Mouse (Mus musculus) G1E (cell line): ENCODE measurements at regions not wholly inside any gene's neighbourhood (a gene's known extent, or its start where the extent isn't known, plus 50 kb on each side); places are given as distances from the start of the nearest gene placed in this dataset.

ENCODE experiments used
- CTCF ChIP-seq: IDR thresholded peaks from 2 replicates; pipeline ENCODE4 v1.5.1; 2012; ENCODE audit warnings: low read depth, low read length, inconsistent platforms, mixed read lengths
- GATA1 ChIP-seq: IDR thresholded peaks from 2 replicates; pipeline ENCODE4 v1.6.1; 2012; ENCODE audit warnings: borderline replicate concordance, low read length, inconsistent platforms, mixed read lengths
- POLR2AphosphoS5 ChIP-seq: IDR thresholded peaks from 2 replicates; pipeline ENCODE4 v1.6.1; 2012; ENCODE audit warnings: low read depth, low read length, inconsistent platforms; ENCODE audit not compliant: insufficient replicate concordance
- TAL1 ChIP-seq: conservative IDR thresholded peaks from 2 replicates; pipeline ENCODE4 v1.6.1; 2012; ENCODE audit warnings: low read depth, low read length, inconsistent platforms, mixed read lengths

DNA sequence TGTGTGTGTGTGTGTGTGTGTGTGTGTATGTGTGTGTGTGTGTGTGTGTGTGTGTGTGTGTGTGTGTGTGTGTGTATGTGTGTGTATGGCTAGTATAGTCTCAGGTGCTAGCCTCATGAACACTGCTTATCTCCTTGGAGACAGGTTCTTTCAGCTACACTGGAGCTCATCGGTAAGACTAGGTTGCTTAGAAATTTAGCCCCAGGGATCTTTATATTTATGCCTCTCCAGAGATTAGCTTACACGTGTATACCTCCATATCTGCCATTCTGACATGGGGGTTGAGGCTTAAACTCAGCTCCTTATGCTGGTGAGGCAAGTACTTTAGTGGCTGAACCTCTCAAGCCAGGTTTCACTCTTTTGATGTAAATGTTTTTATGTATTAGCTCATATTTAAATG is 127.0 kb upstream of the Hgf start:
- TF ChIP-seq CTCF (no peak), TAL1 (no peak), GATA1 (no peak), POLR2AphosphoS5 (no peak)
